Mouse (Mus musculus): ENCODE data around the gene Trpm4. TPM values are rescaled to one million over a fixed set of nuclear protein-coding genes. Genes with fewer than 3 reads are reported as not detected.

Gene Trpm4
- polyA plus RNA-seq, 1 experiment from 2014 or later: 10.8 TPM

- Histone ChIP-seq H3K4me2 (replicated peaks) (no peak overlapping the region), H3K9ac (replicated peaks) (no peak overlapping the region), H3K27me3 (peaks cover 26% of the 10 kb centered on the region), H3K36me3 (peaks cover 41% of the 10 kb centered on the region), H3K4me1 (replicated peaks) (peaks cover 36% of the 10 kb centered on the region), H3K27ac (no peak overlapping the region), H3K9me3 (no peaks in the 10 kb centered on the region), H3K4me3 (replicated peaks) (no peak overlapping the region)
- WGBS: 92% methylated on average over 11 of the region's 11 CpGs
- ATAC-seq: no peak
Measured at GRCm38 (mm10) chr7:45342081-45342480, 8.5 kb upstream of the Trpm4 start.

DNA sequence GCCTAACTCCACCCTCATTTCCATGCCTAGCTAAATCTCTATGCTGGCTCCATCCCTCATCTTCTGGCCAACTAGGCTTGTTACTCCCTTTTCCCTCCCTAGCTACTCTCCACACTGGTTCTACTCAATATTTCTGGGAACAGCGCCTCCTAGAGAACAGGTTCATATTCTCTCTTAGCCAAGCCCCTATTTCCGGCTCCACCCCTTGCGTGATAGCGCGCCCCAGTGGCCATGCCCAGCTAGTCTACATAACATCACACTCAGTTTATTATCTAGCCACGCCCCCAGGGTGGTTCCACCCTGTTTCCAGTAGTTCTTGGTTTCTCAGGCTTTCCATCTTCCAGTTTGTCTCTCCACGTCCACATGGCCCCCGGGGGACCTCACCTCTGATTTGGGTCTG lies 7.7 kb upstream of the Trpm4 start:
- Histone ChIP-seq H3K9me3 (no peaks in the 10 kb centered on the region), H3K4me1 (replicated peaks) (peaks cover 36% of the 10 kb centered on the region), H3K9ac (replicated peaks) (no peak overlapping the region), H3K36me3 (peaks cover 34% of the 10 kb centered on the region), H3K4me3 (replicated peaks) (no peak overlapping the region), H3K27ac (no peak overlapping the region), H3K4me2 (replicated peaks) (peak overlapping the region; percentile 79), H3K27me3 (peaks cover 28% of the 10 kb centered on the region)
- WGBS: 4% methylated on average over 8 of the region's 8 CpGs
- no peak for ATAC-seq

DNA sequence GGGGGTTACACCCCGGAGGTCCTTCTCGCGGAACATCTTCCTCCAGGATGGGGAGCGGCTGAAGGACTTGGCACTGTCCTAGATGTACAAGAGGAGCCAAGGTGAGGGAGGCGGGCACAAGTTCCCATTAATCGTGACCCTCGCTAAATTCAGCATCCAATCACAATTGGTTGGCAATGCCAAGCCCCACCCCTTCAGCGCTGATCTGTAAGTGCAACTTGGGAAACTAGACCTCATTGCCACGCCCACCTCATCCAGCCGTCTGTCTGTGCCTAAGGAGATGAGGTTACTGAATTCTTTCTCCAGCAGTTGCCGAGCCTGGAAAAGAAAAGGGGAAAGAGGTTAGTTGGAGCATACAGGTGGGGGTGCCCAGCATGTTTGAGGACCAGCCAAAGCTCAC lies 7.1 kb upstream of the Trpm4 start:
- Histone ChIP-seq H3K27ac (no peak overlapping the region), H3K36me3 (peaks cover 28% of the 10 kb centered on the region), H3K4me3 (replicated peaks) (peak overlapping the region; percentile 50; the same call in 1 of the 2 replicates), H3K4me1 (replicated peaks) (peaks cover 36% of the 10 kb centered on the region), H3K9ac (replicated peaks) (no peak overlapping the region), H3K4me2 (replicated peaks) (peak overlapping the region; percentile 79), H3K9me3 (no peaks in the 10 kb centered on the region), H3K27me3 (peaks cover 28% of the 10 kb centered on the region)
- 1% methylated on average over 11 of the region's 11 CpGs for WGBS
- no peak for ATAC-seq

- Histone ChIP-seq H3K27ac (0 out of 2 replicates have a peak overlapping the region, but pooled peaks have one; percentile 14), H3K4me2 (replicated peaks) (peak overlapping the region; percentile 79), H3K4me3 (replicated peaks) (peak overlapping the region; percentile 50), H3K4me1 (replicated peaks) (peaks cover 36% of the 10 kb centered on the region), H3K9me3 (no peaks in the 10 kb centered on the region), H3K27me3 (peaks cover 28% of the 10 kb centered on the region), H3K9ac (replicated peaks) (peak overlapping the region; percentile 67), H3K36me3 (peaks cover 21% of the 10 kb centered on the region)
- WGBS: 4% methylated on average over 11 of the region's 11 CpGs
- ATAC-seq: no peak
Measured at GRCm38 (mm10) chr7:45340066-45340442, 6.5 kb upstream of the Trpm4 start.

- WGBS: 1% methylated on average over 37 of the region's 39 CpGs
- peak; percentile 86 for ATAC-seq
- Histone ChIP-seq H3K4me2 (replicated peaks) (peak overlapping the region; percentile 79), H3K4me3 (replicated peaks) (peak overlapping the region; percentile 50), H3K27ac (peak overlapping the region; percentile 46), H3K27me3 (peaks cover 31% of the 10 kb centered on the region), H3K36me3 (peaks cover 16% of the 10 kb centered on the region), H3K9me3 (no peaks in the 10 kb centered on the region), H3K4me1 (replicated peaks) (peaks cover 40% of the 10 kb centered on the region), H3K9ac (replicated peaks) (peak overlapping the region; percentile 67)
Measured at GRCm38 (mm10) chr7:45339410-45340065, 6.0 kb upstream of the Trpm4 start.

DNA sequence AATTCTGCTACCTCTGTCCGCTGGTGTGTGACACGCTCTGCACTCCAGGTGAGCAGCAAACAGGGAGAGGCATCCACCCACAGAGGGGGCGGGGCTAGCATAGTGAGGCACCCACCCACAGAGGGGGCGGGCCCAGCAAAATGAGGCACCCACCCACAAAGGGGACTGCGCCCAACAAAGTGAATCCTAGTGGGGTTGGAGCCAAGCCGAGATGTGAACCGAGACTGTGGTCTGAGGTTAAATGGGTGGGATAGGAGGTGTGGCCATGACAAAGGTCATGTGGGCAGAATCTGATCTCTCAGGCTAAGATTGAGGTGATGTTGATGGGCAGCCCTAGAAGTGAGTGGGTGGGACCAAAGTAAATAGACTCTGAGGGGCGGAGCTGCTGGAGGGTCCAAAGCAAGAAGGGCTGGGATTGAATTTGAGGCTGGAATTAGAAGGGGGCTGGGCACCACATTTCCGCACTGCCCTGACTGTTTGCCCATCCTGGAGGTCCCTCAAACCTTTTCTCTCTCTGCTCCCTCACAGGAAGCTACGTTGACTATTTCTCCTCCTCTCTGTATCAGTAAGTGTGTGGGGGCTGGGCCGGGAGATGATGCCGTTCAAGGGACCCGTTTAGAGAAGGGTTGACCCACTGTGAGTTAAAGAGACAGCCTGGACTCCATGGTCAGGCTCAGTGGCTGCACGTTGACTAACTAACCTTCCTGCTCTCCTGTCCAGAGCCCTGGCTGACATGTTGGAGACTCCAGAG lies 4.8 kb upstream of the Trpm4 start:
- Histone ChIP-seq H3K9me3 (no peaks in the 10 kb centered on the region), H3K36me3 (peaks cover 12% of the 10 kb centered on the region), H3K4me1 (replicated peaks) (peaks cover 50% of the 10 kb centered on the region), H3K9ac (replicated peaks) (no peak overlapping the region), H3K4me3 (replicated peaks) (no peak overlapping the region), H3K27me3 (peaks cover 35% of the 10 kb centered on the region), H3K4me2 (replicated peaks) (peak overlapping the region; percentile 79), H3K27ac (no peak overlapping the region)
- 4% methylated on average over 14 of the region's 14 CpGs for WGBS
- no peak for ATAC-seq

DNA sequence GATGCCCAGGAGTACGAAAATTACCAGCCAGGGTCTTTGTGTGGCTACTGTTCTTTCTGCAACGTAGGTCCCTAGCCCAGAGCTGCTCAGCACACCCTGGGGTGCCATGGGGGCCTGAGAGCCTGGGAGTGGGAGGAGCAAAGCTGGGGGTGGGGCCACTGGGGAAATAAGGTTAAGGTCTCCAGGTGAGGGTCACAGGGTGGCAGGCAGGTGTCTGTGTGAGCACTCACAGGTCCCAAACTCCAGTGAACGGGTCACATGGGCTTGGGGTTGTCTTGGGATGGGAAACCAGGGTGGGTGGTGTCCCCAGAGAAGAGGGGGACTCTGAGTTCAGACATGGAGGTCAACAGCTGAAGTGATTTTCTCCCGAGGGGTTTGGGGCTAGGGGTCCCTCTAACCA lies 3.9 kb upstream of the Trpm4 start:
- no peak overlapping the region for H3K4me3 ChIP-seq (replicated peaks)
- 12% methylated on average over 4 of the region's 4 CpGs for WGBS
- H3K27ac ChIP-seq: no peak overlapping the region
- H3K27me3 ChIP-seq: peaks cover 32% of the 10 kb centered on the region
- no peak for ATAC-seq
- no peak overlapping the region for H3K9ac ChIP-seq (replicated peaks)
- H3K4me2 ChIP-seq (replicated peaks): no peak overlapping the region
- peaks cover 59% of the 10 kb centered on the region for H3K4me1 ChIP-seq (replicated peaks)
- peaks cover 6% of the 10 kb centered on the region; the same call in 1 of the 2 replicates for H3K36me3 ChIP-seq
- H3K9me3 ChIP-seq: no peaks in the 10 kb centered on the region

DNA sequence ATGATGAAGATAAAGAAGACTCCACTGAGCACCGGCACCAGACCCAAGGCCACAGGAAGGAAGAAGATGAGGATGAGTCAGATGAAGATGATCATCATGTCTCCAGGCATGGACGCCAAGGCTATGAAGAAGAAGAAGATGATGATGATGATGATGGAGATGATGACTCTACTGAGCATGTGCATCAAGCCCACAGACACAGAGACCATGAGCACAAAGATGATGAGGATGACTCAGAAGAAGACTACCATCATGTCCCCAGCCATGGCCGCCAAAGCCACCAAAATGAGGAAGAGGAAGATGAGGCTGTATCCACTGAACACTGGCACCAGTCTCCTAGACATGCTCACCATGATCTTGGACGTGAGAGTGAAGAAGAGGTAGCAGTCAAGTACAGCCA lies 2.7 kb upstream of the Trpm4 start:
- no peak overlapping the region for H3K9ac ChIP-seq (replicated peaks)
- peaks cover 37% of the 10 kb centered on the region for H3K27me3 ChIP-seq
- H3K36me3 ChIP-seq: peaks cover 3% of the 10 kb centered on the region; the same call in 1 of the 2 replicates
- 91% methylated on average over 4 of the region's 4 CpGs for WGBS
- H3K4me3 ChIP-seq (replicated peaks): no peak overlapping the region
- H3K4me1 ChIP-seq (replicated peaks): peaks cover 64% of the 10 kb centered on the region
- no peak for ATAC-seq
- no peak overlapping the region for H3K4me2 ChIP-seq (replicated peaks)
- no peak overlapping the region for H3K27ac ChIP-seq
- no peaks in the 10 kb centered on the region for H3K9me3 ChIP-seq

- Histone ChIP-seq H3K36me3 (no peaks in the 10 kb centered on the region), H3K9ac (replicated peaks) (no peak within 1 kb of the TSS), H3K4me3 (replicated peaks) (0 out of 2 replicates have a peak within 1 kb of the TSS, but pooled peaks have one; percentile 56), H3K9me3 (no peaks in the 10 kb centered on the region), H3K4me1 (replicated peaks) (peaks cover 51% of the 10 kb centered on the region), H3K4me2 (replicated peaks) (peak within 1 kb of the TSS; percentile 88; the same call in 1 of the 2 replicates), H3K27ac (no peak within 1 kb of the TSS), H3K27me3 (peaks cover 28% of the 10 kb centered on the region)
- 36% methylated on average over 5 of the region's 5 CpGs for whole genome bisulfite sequencing
- ATAC-seq: no peak
Measured at GRCm38 (mm10) chr7:45335056-45335455, 1.5 kb upstream of the Trpm4 start, which contains the start of gene Hrc. TSS of gene Hrc (plus strand) at chr7:45335290.

- ATAC-seq: no peak
- H3K9me3 ChIP-seq: no peaks in the 10 kb centered on the region
- 21% methylated on average over 3 of the region's 3 CpGs for WGBS
Measured at GRCm38 (mm10) chr7:45334605-45335004, 1.0 kb upstream of the Trpm4 start.

DNA sequence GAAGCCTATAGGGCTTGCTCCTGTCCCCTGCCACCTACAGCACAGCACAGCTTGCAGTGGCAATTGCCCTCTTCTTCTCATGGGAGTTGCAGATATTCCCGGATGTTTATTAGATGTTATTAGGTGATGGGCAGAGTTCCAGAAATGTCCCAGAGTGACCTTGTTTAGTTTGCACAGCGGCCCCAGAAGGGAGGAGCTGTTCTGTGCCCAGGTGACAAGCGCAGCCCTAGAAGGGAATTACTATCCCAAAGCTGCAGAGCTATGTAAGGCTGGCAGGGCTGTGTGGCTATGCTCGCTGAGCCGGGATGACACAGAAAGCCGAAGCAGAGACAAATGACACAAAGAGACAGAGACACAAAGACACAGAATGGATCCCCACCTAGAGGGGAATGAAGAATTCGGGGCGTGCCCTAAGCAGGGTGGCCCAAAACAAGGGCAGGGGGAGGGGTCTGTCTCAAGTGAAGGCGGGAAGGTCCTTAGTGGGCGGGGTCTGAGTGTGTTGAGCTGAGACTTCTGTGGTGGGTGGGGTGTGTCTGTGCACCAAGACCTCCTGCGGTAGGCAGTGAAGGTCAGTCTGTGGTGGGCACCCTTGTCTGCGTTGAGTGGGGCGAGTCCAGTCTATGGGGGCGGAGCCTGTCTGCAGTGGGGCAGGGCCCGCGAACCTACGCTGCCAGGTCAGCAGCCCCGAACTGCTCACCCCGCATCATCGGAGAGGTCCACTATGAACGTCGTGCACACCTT lies 725 bp downstream of the Trpm4 start:
- H3K27ac ChIP-seq: no peak overlapping the region
- peak overlapping the region; percentile 74 for H3K9ac ChIP-seq (replicated peaks)
- peaks cover 29% of the 10 kb centered on the region for H3K4me1 ChIP-seq (replicated peaks)
- ATAC-seq: peak; percentile 64
- H3K36me3 ChIP-seq: no peaks in the 10 kb centered on the region
- peak overlapping the region; percentile 56 for H3K4me3 ChIP-seq (replicated peaks)
- WGBS: 4% methylated on average over 22 of the region's 22 CpGs
- peaks cover 24% of the 10 kb centered on the region for H3K27me3 ChIP-seq
- H3K9me3 ChIP-seq: no peaks in the 10 kb centered on the region
- peak overlapping the region; percentile 88 for H3K4me2 ChIP-seq (replicated peaks)

More at GRCm38 (mm10) chr7:45334605-45335004, 1.0 kb upstream of the Trpm4 start:
- H3K36me3 ChIP-seq: no peaks in the 10 kb centered on the region
- H3K4me3 ChIP-seq (replicated peaks): no peak overlapping the region
- no peak overlapping the region; the same call in 1 of the 2 replicates for H3K4me2 ChIP-seq (replicated peaks)
- no peak overlapping the region for H3K9ac ChIP-seq (replicated peaks)
- peaks cover 46% of the 10 kb centered on the region for H3K4me1 ChIP-seq (replicated peaks)
- no peak overlapping the region for H3K27ac ChIP-seq
- H3K27me3 ChIP-seq: peaks cover 28% of the 10 kb centered on the region

- H3K9ac ChIP-seq (replicated peaks): no peak overlapping the region
- no peaks in the 10 kb centered on the region for H3K36me3 ChIP-seq
- no peak overlapping the region for H3K27ac ChIP-seq
- H3K4me1 ChIP-seq (replicated peaks): peaks cover 29% of the 10 kb centered on the region
- no peak for ATAC-seq
- H3K4me3 ChIP-seq (replicated peaks): no peak overlapping the region
- peaks cover 15% of the 10 kb centered on the region; the same call in 1 of the 2 replicates for H3K27me3 ChIP-seq
- H3K9me3 ChIP-seq: no peaks in the 10 kb centered on the region
- WGBS: 83% methylated on average over 6 of the region's 6 CpGs
- no peak overlapping the region for H3K4me2 ChIP-seq (replicated peaks)
Measured at GRCm38 (mm10) chr7:45331502-45331901, 2.1 kb downstream of the Trpm4 start.
